Mouse (Mus musculus) thymus, adult 2 months (tissue): Measurements from ENCODE around the gene Pou4f1.

ENCODE experiments used
- CTCF ChIP-seq: fragments of 200-500 bp; IDR thresholded peaks from 2 replicates; pipeline ENCODE4 v1.5.1; 2012; ENCODE audit warnings: mild to moderate bottlenecking, control low read depth, low read length, moderate library complexity, borderline replicate concordance; ENCODE audit not compliant: control insufficient read depth, poor library complexity, insufficient read depth; ENCODE audit errors: extremely low read depth
- POLR2A ChIP-seq: fragments of 200-500 bp; IDR thresholded peaks from 2 replicates; pipeline ENCODE4 v1.6.1; 2012; ENCODE audit warnings: mild to moderate bottlenecking, low read length, control low read depth, moderate library complexity; ENCODE audit not compliant: control insufficient read depth, poor library complexity, insufficient read depth; ENCODE audit errors: extremely low read depth

GRCm38 (mm10) chr14:104478593-104478992 lies 10.8 kb upstream of the Pou4f1 start:
- TF ChIP-seq POLR2A (no peak), CTCF (no peak)
